Mouse (Mus musculus): ENCODE measurements at regions not wholly inside any gene's neighbourhood (a gene's known extent, or its start where the extent isn't known, plus 50 kb on each side); places are given as distances from the start of the nearest gene placed in this dataset.

DNA sequence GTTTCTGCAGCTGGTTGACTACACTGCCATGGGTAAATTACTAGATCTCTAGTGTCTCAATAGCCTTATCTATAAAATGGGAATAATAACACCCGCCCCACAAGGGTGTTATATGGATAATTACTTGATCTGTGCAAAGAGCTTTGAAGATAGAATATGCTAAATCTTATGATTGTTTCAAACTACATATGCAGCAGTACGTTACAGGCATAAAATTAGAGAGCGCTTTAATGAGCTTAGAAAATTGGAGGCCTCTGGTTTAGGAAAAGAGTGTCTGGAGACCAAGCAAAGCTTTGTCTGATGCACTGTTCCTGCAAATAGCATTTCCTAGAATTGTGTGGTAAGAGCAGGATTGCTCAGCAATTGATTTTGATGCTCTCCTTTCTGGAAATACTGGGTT is 1013.8 kb downstream of the Adgrl2 start:
- 86% methylated on average over 3 of the region's 3 CpGs for WGBS
- no peaks in the 10 kb centered on the region for H3K9me3 ChIP-seq
- H3K4me1 ChIP-seq: peaks cover 14% of the 10 kb centered on the region
- H3K4me2 ChIP-seq (replicated peaks): no peak overlapping the region
- ATAC-seq (ENCODE audit: low FRiP score, low read depth): no peak
- H3K27ac ChIP-seq (replicated peaks): 0 out of 2 replicates have a peak overlapping the region, but pooled peaks have one; percentile 12
- H3K27me3 ChIP-seq: peaks cover 24% of the 10 kb centered on the region
- H3K36me3 ChIP-seq: no peaks in the 10 kb centered on the region
- H3K4me3 ChIP-seq: no peak overlapping the region
- no peak overlapping the region for H3K9ac ChIP-seq (replicated peaks)

DNA sequence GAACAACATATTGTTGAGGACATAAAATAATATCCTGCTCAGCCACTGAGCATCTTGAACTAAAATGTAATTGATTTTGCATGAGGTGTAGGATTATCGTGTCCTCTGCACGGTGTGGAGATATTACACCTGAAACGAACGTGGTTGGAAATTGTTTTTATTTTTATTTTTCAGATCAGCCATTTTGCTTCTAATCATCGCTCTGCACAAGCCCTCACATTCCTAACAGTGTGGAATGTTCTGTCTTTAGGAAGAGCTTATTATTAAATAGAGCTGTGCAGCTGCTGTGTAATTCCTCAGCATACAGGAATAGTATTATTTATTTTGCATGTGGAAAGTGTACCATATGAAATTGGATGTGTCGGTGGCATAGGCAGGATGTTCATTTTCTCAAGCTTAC is 1014.3 kb downstream of the Adgrl2 start:
- no peak overlapping the region for H3K4me2 ChIP-seq (replicated peaks)
- ATAC-seq (ENCODE audit: low FRiP score, low read depth): peak; percentile 14; the same call in 1 of the 2 replicates
- no peak overlapping the region for H3K4me3 ChIP-seq
- peaks cover 22% of the 10 kb centered on the region for H3K27me3 ChIP-seq
- H3K4me1 ChIP-seq: peaks cover 14% of the 10 kb centered on the region
- WGBS: 81% methylated on average over 6 of the region's 6 CpGs
- H3K9ac ChIP-seq (replicated peaks): no peak overlapping the region
- no peaks in the 10 kb centered on the region for H3K36me3 ChIP-seq
- H3K27ac ChIP-seq (replicated peaks): peak overlapping the region; percentile 71
- no peaks in the 10 kb centered on the region for H3K9me3 ChIP-seq

DNA sequence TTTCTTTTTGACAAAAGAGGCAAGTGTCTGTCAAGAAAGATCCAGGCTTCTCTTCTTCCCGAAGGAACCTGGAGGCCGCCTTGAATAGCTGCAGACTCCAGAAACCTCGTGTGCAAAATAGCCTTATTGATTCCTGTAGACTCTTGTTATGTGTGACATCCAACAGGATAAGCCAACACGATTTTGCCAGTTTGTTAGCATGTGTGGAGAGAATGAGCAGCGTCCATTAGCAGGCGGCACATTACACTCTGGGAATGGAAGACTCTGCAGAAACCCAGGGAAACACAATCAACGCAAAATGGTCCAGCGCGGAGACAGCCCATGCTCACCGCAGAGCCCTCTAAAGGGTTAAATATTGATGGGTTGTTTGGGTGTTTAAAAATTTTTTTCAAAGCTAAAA is 1014.9 kb downstream of the Adgrl2 start:
- Histone ChIP-seq H3K9ac (replicated peaks) (no peak overlapping the region), H3K4me1 (peaks cover 14% of the 10 kb centered on the region), H3K27ac (replicated peaks) (peak overlapping the region; percentile 71), H3K9me3 (no peaks in the 10 kb centered on the region), H3K36me3 (no peaks in the 10 kb centered on the region), H3K27me3 (peaks cover 19% of the 10 kb centered on the region), H3K4me2 (replicated peaks) (no peak overlapping the region), H3K4me3 (no peak overlapping the region)
- ATAC-seq (ENCODE audit: low FRiP score, low read depth): peak; percentile 69
- WGBS: 61% methylated on average over 10 of the region's 10 CpGs

DNA sequence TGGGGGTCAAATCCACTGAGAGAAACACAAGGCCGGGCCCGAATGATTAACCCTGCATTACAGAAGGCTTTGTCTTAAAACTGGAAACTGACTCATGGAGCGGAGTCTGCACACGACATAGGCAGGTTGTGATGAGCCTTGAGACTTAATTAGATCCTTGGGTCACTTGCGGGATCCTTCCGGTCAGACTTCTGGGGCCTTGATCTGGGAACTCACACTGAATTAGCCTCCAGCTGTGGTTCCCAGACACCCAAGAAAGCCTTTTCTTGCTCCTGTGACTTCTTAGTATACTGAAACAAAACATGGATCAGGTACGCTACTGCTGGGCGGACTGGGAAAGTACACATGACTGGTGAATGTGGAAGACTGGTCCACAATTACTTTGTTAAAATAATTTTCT is 1015.8 kb downstream of the Adgrl2 start:
- WGBS: 26% methylated on average over 8 of the region's 8 CpGs
- Histone ChIP-seq H3K4me3 (no peak overlapping the region), H3K9ac (replicated peaks) (no peak overlapping the region), H3K27ac (replicated peaks) (peak overlapping the region; percentile 71), H3K4me1 (peaks cover 14% of the 10 kb centered on the region), H3K4me2 (replicated peaks) (peak overlapping the region; percentile 21; the same call in 1 of the 2 replicates), H3K9me3 (no peaks in the 10 kb centered on the region), H3K27me3 (peaks cover 19% of the 10 kb centered on the region), H3K36me3 (no peaks in the 10 kb centered on the region)
- ATAC-seq (ENCODE audit: low FRiP score, low read depth): no peak

DNA sequence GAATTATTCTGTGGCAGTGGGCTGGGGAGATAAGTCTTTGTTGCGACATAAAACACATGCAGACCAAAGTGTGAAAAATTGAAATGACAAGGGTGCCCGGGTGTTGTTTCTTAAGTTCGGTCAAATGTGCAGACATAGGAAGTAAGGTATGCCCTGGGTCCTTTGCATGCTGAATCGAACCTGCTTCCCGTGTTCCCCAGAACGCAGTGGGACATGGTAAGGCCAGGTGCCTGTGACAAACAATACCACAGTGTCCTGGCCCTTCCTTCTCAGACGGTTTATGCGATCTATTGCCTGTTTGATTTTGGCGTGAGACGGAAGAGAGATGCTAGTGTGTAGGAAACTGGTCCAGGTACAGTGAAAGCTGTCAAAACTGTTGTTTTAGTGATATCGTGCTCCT is 1022.1 kb downstream of the Adgrl2 start:
- peak overlapping the region; percentile 27 for H3K4me3 ChIP-seq
- H3K27me3 ChIP-seq: peaks cover 9% of the 10 kb centered on the region
- H3K4me2 ChIP-seq (replicated peaks): peak overlapping the region; percentile 46
- no peak; the same call in 1 of the 2 replicates for ATAC-seq (ENCODE audit: low FRiP score, low read depth)
- WGBS: 51% methylated on average over 11 of the region's 11 CpGs
- H3K9ac ChIP-seq (replicated peaks): no peak overlapping the region
- H3K9me3 ChIP-seq: no peaks in the 10 kb centered on the region
- H3K4me1 ChIP-seq: peaks cover 36% of the 10 kb centered on the region
- H3K27ac ChIP-seq (replicated peaks): peak overlapping the region; percentile 84
- H3K36me3 ChIP-seq: no peaks in the 10 kb centered on the region

DNA sequence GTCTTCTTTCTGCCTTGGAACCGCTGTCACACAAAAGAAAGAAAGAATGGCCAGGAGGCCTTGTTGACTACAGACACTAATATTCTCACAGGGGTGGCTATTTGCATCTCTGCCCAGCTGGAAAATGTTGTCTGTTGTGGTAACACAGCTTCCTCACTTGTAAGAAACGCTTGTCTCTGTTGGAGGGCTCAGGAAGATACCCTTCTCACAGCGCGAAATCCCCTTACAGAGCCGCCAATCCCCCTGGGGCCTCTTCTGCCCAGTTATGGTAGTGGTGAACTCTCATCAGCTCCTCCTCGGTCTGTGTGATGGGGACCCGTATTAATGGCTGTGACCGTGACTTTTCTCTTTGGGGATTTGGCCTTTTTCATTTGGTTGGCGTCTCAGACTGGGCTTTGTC is 1022.5 kb downstream of the Adgrl2 start:
- 22% methylated on average over 9 of the region's 9 CpGs for WGBS
- Histone ChIP-seq H3K4me1 (peaks cover 39% of the 10 kb centered on the region), H3K4me2 (replicated peaks) (peak overlapping the region; percentile 46), H3K4me3 (no peak overlapping the region), H3K27me3 (peaks cover 6% of the 10 kb centered on the region), H3K9me3 (no peaks in the 10 kb centered on the region), H3K9ac (replicated peaks) (0 out of 2 replicates have a peak overlapping the region, but pooled peaks have one; percentile 28), H3K36me3 (no peaks in the 10 kb centered on the region), H3K27ac (replicated peaks) (peak overlapping the region; percentile 84)
- ATAC-seq (ENCODE audit: low FRiP score, low read depth): peak; percentile 91

DNA sequence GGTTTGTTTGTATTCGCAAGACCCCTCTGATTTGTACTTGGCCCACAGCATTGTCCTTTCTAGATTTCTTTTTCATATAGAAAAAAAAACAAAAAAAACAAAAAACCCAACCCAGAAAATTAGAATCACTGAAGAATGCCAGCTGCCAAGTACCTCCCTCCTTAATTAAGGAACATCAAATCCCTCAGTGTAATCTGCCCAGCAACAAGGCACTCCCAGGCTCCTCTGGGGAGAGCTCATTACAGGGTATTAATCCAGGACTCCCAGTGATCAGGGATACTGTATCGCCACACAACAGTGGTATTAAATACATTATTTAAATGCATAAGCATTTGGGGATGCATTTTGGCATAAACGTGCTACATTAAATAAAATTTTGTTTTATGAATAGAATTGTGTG is 1023.1 kb downstream of the Adgrl2 start:
- H3K27ac ChIP-seq (replicated peaks): peak overlapping the region; percentile 84
- H3K36me3 ChIP-seq: no peaks in the 10 kb centered on the region
- H3K9me3 ChIP-seq: no peaks in the 10 kb centered on the region
- peak overlapping the region; percentile 46 for H3K4me2 ChIP-seq (replicated peaks)
- peak; percentile 50; the same call in 1 of the 2 replicates for ATAC-seq (ENCODE audit: low FRiP score, low read depth)
- no peak overlapping the region for H3K4me3 ChIP-seq
- 52% methylated on average over 3 of the region's 3 CpGs for WGBS
- 0 out of 2 replicates have a peak, but pooled peaks cover 2% of the 10 kb centered on the region for H3K27me3 ChIP-seq
- no peak overlapping the region for H3K9ac ChIP-seq (replicated peaks)
- peaks cover 39% of the 10 kb centered on the region for H3K4me1 ChIP-seq

DNA sequence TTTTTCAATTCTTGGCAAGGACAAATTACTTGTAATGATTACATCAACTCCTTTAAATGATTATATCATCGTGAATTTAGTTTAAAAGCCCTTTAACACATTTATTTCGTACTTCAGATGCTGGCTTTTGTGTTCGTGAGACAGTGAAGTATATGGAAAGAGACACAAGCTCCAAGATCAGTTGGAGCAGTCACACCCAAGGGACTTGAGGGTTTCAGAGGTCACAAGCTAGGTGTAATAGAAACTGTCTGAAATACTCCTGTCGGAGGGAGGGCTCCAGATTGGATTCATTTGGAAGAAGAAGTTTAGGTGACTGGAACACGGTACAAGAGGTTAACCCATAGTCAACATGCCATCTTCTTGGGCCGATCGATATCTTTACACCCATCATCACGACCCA is 1023.5 kb downstream of the Adgrl2 start:
- no peak for ATAC-seq (ENCODE audit: low FRiP score, low read depth)
- H3K4me3 ChIP-seq: no peak overlapping the region
- 71% methylated on average over 8 of the region's 8 CpGs for WGBS
- H3K4me1 ChIP-seq: peaks cover 39% of the 10 kb centered on the region
- H3K4me2 ChIP-seq (replicated peaks): peak overlapping the region; percentile 21
- no peaks in the 10 kb centered on the region for H3K36me3 ChIP-seq
- H3K9ac ChIP-seq (replicated peaks): no peak overlapping the region
- peak overlapping the region; percentile 84 for H3K27ac ChIP-seq (replicated peaks)
- peaks cover 3% of the 10 kb centered on the region; the same call in 1 of the 2 replicates for H3K27me3 ChIP-seq
- H3K9me3 ChIP-seq: no peaks in the 10 kb centered on the region

DNA sequence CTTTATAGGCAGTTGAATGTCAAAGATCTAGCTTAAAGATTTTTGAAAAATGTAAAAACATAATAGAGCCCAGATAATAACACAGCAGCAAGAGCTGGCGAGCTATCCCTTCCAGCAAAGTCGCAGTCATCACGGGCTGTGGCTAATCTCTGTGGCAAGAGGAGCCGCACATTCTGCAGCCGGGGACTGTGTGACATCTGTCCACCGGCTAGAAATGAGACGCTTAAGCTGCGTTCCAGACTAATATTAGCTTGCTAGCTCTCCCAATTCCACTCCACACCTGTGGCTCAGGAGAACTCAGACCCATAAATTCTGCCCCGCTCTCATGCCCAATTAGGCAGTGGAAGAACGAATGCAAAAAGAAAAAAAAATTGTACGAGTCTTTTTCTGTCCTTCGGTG is 1024.0 kb downstream of the Adgrl2 start:
- peak; percentile 32 for ATAC-seq (ENCODE audit: low FRiP score, low read depth)

DNA sequence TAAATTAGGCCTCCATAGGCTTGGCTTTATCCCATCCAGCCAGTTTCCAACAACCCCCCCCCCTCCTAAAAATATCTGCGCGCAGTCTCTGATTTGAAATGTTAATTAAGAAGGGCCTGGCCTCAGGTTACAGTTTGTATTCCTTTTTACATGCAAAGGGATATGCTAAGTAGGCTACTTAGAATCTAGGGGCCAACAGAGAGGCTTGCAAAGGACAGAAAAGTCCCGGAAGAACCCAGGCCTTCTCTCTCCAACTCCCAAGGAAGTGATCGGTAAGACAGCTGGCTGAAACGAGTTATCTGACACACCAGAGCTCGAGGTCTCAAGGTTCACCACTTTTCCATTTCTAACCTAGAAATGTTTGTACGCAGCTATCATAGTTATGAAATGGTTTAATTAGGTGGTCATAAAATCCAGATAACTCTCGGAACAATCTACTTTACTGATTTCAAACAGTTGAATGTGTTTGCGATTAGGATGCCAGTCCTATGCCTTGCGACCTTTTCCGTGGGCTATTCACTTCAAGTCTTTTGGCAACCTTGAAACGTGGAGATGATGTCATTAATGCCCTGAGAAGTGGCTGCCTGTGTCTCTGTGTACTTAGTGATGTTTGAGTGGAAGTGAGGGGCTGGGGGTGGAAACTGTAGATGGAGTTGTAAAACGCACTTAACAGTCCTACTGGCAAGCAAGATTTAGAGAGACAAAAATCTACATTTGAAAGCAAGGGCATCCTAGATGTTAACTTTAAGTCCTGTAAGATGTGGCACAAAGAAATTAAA is 1026.5 kb downstream of the Adgrl2 start:
- H3K9ac ChIP-seq (replicated peaks): no peak overlapping the region; the same call in 1 of the 2 replicates
- H3K9me3 ChIP-seq: no peaks in the 10 kb centered on the region
- H3K4me2 ChIP-seq (replicated peaks): peak overlapping the region; percentile 35
- H3K27ac ChIP-seq (replicated peaks): peak overlapping the region; percentile 70
- 20% methylated on average over 13 of the region's 13 CpGs for WGBS
- peak; percentile 16; the same call in 1 of the 2 replicates for ATAC-seq (ENCODE audit: low FRiP score, low read depth)
- H3K27me3 ChIP-seq: peaks cover 8% of the 10 kb centered on the region
- peaks cover 39% of the 10 kb centered on the region for H3K4me1 ChIP-seq
- peak overlapping the region; percentile 23 for H3K4me3 ChIP-seq
- no peaks in the 10 kb centered on the region for H3K36me3 ChIP-seq

More for the DNA sequence above, 1024.0 kb downstream of the Adgrl2 start:
- Histone ChIP-seq H3K27ac (replicated peaks) (peak overlapping the region; percentile 84), H3K4me3 (no peak overlapping the region), H3K27me3 (peaks cover 7% of the 10 kb centered on the region), H3K4me1 (peaks cover 39% of the 10 kb centered on the region), H3K9me3 (no peaks in the 10 kb centered on the region), H3K36me3 (no peaks in the 10 kb centered on the region), H3K9ac (replicated peaks) (no peak overlapping the region), H3K4me2 (replicated peaks) (peak overlapping the region; percentile 21)
- 38% methylated on average over 12 of the region's 12 CpGs for WGBS

DNA sequence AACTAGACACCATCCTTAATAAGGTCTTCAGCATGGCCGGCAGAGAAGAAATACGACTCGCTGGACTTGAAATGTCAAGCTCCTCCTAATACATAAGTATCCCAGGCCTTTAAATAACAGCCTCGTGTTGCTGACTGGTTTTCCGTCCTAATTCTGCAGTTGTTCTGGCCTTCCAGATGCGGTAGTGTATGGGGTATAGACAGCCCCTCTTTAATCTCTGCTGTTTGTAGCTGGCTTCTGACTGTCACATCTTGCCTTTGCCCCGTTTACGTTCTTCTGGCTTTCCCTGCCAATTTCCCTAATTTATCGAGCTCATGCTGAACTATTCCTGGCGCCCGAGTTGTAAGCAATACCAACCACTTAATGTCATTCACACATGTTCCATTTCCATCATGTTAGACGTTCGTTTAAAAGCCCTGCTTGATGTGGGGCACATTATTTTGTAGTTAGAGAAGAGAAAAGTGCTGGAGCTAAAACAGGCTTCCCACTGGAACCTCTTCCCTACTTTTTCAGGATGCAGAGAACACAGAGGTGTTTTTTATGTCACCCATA is 1042.2 kb downstream of the Adgrl2 start:
- H3K27me3 ChIP-seq: no peaks in the 10 kb centered on the region
- H3K4me2 ChIP-seq (replicated peaks): no peak overlapping the region
- no peaks in the 10 kb centered on the region for H3K9me3 ChIP-seq
- no peak overlapping the region for H3K9ac ChIP-seq (replicated peaks)
- H3K4me3 ChIP-seq: no peak overlapping the region
- no peak for ATAC-seq (ENCODE audit: low FRiP score, low read depth)
- WGBS: 86% methylated on average over 13 of the region's 13 CpGs
- H3K36me3 ChIP-seq: no peaks in the 10 kb centered on the region
- H3K27ac ChIP-seq (replicated peaks): no peak overlapping the region
- H3K4me1 ChIP-seq: no peaks in the 10 kb centered on the region

DNA sequence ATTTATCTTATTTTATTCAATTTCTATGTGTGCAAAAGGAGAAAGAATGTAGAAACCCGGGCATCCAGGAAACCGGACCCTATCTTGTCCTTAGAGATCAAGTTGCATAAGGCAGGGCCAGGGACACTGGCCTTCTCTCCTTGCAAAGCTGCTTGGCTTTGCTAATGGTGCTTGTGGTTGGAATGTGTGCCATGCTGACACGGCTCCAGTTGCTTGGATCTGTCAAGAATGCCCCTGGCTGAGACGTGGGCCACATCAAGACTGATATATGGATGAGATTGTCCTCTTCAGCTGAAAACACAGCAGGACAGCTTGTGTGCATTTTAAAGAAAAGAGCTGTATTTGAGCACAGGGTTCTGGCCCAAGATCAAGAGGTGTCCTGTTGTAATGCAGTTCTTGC is 1047.0 kb downstream of the Adgrl2 start:
- H3K27ac ChIP-seq (replicated peaks): no peak overlapping the region
- no peak overlapping the region for H3K4me3 ChIP-seq
- H3K4me2 ChIP-seq (replicated peaks): no peak overlapping the region
- 75% methylated on average over 4 of the region's 4 CpGs for WGBS
- H3K9ac ChIP-seq (replicated peaks): no peak overlapping the region
- H3K9me3 ChIP-seq: no peaks in the 10 kb centered on the region
- H3K36me3 ChIP-seq: no peaks in the 10 kb centered on the region
- ATAC-seq (ENCODE audit: low FRiP score, low read depth): no peak
- H3K27me3 ChIP-seq: no peaks in the 10 kb centered on the region
- H3K4me1 ChIP-seq: no peaks in the 10 kb centered on the region
